Mouse (Mus musculus) regulatory T cell (primary cell): Measurements from ENCODE around the gene Plxna2.

Experiments
- in situ Hi-C: fragments of 300-600 bp; cut with MboI, MseI; formaldehyde crosslinking; loops from one replicate; pipeline ENCODE4 v1.15.1; 2025; ENCODE audit warnings: high pct_unique_total_duplicates

Plxna2 gene

DNA sequence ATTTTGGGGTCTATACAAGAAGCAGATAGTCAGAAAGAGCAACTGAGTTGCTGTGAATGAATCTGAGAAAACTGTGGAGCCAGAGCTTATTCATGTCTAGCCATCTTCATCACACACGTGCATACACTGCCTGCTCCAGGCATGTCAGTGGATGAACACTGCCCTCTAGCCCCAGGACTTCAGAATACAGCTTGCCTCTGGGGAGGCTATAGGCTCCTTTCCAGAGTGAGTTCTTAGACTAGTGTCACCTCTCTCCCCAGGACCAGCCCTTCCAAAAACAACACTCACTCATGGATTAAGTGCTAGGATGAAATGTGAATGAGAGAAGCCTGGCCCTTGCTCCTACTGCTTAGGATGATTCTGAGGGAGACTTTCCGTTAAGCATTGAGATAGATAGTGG is 198.9 kb downstream of the Plxna2 start:
- in situ Hi-C loops, result no loop called here

DNA sequence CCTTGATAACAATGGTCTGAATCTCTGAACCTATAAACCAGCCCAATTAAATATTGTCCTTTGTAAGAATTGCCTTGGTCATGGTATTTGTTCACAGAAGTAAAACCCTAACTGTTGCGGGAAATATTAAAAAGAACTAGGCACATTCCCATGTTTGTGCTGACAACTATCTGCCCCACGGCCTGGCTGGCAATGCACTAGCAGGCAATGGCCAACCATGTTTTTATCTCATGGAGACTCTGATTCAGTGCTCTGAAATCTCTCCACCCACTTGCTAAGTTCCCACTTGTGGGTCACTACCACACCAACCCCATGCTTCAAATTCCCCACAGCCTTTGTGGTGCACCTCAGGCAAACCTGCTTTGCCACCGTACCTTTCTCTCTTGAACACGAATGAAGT is 202.9 kb downstream of the Plxna2 start:
- in situ Hi-C loops, result no loop called here

DNA sequence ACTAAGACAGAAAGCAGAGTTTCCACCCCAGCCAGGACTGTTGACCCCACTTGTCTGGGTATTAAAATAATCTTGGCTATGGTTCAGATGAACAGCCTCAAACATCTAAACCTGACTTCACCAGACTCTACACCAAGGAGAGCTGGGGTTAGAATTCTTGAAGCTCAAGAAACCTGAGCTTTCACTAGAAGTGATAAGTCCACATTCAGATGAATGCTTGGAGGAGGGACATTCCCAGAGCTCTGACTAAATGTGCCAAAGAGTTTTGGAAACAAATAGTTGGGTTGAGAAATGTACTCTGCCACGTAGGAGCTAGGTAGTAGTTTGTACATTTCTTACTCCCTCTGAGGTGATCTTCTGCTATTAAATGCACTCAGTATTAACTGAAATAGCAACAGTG is 203.7 kb downstream of the Plxna2 start:
- in situ Hi-C loops, result no loop called here

DNA sequence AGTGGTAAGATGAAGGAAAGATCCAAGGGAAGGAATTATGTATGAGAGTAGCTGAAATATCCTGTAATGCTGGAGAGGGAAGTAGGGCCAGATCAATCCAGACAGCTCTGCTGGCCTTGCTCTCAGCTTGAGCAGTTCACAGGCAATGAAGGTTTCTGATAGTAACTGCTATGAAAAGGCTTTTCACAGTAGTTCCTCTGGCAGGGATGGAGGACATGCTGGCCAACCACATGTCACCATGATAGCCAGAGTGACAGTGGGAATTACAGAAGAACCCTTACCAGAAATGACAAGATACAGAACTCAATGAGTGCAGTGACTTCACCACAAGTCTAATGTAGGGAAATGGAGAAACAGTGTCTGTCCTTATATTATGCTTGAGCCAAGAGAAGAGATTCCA is 210.3 kb downstream of the Plxna2 start:
- in situ Hi-C loops, result no loop called here

DNA sequence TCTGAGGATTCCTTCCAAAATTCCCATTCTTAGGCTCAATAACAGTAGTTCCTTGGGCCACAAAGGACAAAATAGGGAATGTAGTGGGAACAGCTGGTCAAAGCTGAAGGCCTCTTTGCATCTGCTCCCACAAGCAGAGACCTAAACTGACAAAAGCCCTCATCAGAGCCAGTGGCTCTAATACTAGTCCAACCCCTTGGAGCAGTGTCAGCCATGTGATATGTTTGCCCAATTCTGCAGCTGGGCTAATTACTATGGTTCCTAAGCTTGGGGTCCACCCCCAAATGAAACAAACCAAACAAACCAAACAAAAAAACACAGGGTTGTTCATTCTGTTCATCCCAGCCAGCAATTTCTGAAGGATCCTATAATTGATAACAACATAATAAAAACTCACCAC is 217.2 kb downstream of the Plxna2 start:
- in situ Hi-C loops, result no loop called here

DNA sequence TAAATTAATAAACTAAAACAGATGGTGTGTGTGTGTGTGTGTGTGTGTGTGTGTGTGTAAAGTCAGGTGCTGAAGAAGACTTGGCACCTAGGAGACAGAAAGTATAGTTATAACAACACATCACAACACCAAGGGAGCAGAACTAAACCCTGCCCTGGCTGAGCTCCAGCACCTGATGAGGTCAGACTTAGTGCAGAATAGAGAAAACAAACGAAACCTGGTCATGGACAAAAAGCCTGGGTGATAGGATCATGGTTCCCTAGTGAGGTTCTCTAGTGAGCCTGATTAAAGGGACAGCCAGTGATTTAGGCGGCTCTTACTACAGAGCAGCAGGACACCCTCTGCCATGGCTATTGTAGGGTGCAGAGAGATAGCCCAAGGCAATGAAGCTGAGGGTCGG is 218.2 kb downstream of the Plxna2 start:
- in situ Hi-C loops, result no loop called here

DNA sequence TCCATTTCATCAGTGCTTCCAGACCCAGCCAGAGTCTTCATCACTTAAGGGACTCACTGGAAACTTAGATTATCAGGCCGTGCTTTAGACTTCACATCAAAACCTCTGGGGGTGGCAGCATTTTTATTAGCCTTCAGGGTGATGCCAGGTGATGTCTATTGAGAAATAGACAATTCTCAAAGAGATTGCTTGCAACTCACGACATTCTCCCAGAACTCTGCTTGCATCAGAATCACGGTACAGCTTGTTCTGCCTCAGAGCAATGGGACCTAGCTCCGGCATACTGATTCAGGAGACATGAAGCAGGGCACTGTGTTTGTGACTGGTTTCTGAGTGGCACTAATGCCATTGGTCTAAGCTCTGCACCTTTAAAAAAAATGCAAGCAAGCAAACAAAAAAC is 218.7 kb downstream of the Plxna2 start:
- in situ Hi-C loops, result no loop called here

DNA sequence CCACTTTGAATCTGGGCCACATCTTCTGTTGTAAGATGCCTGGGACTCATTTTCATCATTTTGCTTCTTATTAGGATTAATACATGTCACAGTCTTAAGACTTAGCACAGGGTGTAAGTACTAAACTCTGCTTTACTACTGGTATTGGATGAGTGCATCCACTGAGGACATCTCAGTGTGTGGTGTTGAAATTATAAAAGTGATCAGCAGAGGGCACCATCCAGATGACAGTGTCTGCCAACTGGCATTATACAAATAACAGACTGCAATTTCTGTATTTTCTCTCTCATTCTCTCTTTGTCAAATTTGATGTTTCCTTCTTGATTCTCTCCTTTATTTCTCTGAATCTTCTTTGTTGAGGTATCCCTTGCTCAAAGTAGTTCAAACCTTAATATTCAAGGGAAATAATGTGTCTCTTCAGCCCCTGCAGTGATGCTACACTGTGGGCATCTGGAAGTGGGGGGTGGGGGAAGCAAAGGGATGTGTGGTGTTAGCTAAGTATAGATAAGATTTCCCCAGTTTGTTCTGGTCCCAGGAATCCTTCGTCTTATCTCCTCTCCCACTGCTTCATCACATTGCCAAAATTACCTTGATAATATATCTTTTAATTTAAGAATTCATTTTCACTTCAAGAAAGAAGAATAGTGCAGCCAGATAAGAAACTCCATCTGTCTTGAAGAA is 221.4 kb downstream of the Plxna2 start:
- in situ Hi-C loops, result no loop called here

DNA sequence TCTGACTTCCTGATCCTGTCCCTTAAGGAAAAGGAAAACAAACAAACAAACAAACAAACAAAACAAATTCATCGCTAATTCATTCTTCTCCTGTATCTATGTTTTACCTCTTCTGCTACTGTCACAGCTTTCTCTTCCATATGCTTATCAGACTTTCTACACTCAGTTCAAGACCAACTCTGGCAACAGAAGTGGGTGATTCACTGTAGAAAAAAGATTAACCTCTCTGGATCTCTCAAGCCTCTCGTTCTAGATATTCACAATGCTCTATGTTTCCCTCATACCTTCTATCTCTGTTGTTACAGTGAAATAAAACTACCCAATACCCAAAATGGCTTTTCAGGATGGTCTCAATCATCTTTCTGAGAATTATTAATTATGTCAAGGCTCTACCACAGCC is 225.0 kb downstream of the Plxna2 start:
- in situ Hi-C loops, result no loop called here

DNA sequence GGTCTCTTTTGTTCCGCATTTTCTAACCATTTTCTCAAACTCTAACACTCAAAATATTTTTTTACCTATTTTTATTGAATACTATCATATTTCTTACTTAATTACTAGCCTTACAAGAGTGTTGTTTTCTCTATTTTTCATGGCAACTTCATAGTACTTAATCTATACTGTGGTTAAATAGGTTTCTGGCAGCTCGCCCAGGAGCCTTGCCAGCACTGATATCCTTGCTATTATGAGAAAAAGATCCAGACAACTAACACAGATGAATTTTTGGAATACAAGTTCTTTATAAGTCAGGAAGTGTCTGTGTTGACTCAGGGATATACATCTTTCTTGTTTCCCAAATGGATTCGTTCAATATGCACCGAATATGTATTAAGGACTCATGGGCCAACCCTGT is 229.0 kb downstream of the Plxna2 start:
- in situ Hi-C loops, result no loop called here

DNA sequence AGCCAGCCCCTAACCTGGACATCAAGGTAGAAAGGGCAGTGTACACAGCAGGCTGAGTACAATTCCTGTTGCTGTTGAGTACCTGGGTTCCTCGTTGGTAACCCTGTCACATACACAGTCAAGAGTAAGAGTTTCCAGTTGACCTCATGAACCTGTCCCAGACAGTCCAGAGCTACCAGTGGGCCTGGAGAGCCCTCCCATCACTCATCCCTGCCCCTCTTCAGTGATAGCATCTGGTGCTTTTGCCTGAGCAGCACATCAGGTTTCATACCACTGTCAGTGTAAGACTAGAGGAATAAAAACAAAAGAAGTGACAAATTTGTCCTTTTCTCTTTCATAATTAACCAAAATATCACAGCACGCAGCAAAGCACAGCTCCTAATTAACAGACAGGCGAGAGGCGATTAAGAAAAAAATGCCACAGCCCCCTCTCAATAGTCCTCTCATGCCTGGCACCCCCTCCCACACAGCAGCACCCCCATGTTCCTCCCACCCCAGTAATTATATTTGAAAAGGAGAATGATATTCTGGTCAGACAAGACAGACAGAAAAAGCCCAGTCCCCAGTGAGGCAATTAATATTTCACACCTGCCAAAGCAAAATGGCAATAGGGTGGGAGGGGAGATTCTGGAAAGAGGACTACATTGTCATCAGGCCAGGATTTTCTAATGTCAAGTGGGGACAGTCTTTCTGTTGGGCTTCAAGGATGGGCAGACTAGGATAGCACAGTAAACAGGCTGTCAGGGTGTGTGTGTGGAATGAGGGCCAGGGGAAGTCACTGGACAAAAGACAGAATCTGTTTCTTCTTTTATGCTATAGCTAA is 233.4 kb downstream of the Plxna2 start:
- in situ Hi-C loops, result no loop called here

DNA sequence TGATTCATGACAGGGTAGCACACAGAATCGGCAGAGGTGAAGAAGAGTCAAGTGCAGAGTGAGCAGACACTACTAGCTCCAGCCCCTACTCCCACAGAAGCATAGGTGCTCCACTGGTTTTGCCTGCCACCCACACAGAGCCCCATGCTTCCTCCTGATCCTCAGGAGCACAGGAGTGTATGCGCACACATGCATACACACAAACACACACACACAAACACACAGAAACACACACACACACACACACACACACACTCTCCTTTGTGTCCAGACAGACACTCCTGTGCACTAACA is 234.0 kb downstream of the Plxna2 start:
- in situ Hi-C loops, result no loop called here
